ENCODE assay signal across 22 mouse cellular contexts in genomic region chr17:73113230-73113629, GRCm38 (mm10). TPM values are rescaled to one million over a fixed set of nuclear protein-coding genes. Genes with fewer than 3 reads are reported as not detected.
DNase-seq lines count a peak whose midpoint lies in the region; ATAC-seq lines count a peak whose summit lies in the region.
"Had no signal": no experiment of that assay in that cellular context is flagged by ENCODE, and none has a peak within 500 bp of the region (broad histone marks: within the 10 kb centered on the region; RNA-seq: fewer than 3 reads in every experiment).

No protein-coding gene starts in this region.

- H3K27ac ChIP-seq in kidney, embryonic 14.5 days (ENCODE audit: low read depth, low read length) = no peak overlapping the region; the same call in 1 of the 2 replicates
- H3K27ac ChIP-seq: embryonic facial prominence, embryonic 15.5 days; hindbrain, embryonic 14.5 days; limb, embryonic 13.5 days; liver, embryonic 12.5 days had no signal

- ATAC-seq in kidney, embryonic 14.5 days (ENCODE audit: low FRiP score, low TSS enrichment) = no peak
- ATAC-seq: forebrain, embryonic 14.5 days; inflammation-experienced regulatory T-cells, adult 6 months; liver, embryonic 12.5 days had no signal

- no peaks in the 10 kb centered on the region for H3K27me3 ChIP-seq in kidney, embryonic 14.5 days (ENCODE audit: control insufficient read depth, insufficient read depth, low read length)
- H3K27me3 ChIP-seq: CH12.LX; embryonic facial prominence, embryonic 15.5 days; limb, embryonic 13.5 days; liver, embryonic 12.5 days had no signal

- WGBS in kidney, embryonic 14.5 days = 68% methylated on average over 4 of the region's 4 CpGs

- H3K4me2 ChIP-seq in kidney, embryonic 14.5 days (replicated peaks; ENCODE audit: low read depth, low read length) = no peak overlapping the region
- H3K4me2 ChIP-seq: embryonic facial prominence, embryonic 15.5 days; hindbrain, embryonic 14.5 days; limb, embryonic 13.5 days; liver, embryonic 12.5 days; midbrain, embryonic 11.5 days had no signal

- no peaks in the 10 kb centered on the region for H3K36me3 ChIP-seq in kidney, embryonic 14.5 days (ENCODE audit: control insufficient read depth, insufficient read depth, low read length)
- H3K36me3 ChIP-seq: embryonic facial prominence, embryonic 15.5 days; limb, embryonic 13.5 days; liver, embryonic 12.5 days had no signal

- DNase-seq in kidney, adult 11 months = peak; percentile 59
- DNase-seq in kidney, adult 8-10 months = peak; percentile 57 to 74
- peak; percentile 52 for DNase-seq in kidney, postnatal 14 days
- DNase-seq in MN1 (ENCODE audit: low spot score) = no peak
- DNase-seq in lung, postnatal 25 days (ENCODE audit: low spot score) = no peak
- DNase-seq in Muller cell, postnatal 12 days (ENCODE audit: inconsistent ontology term) = no peak
- DNase-seq: B cell, adult 2 months; cerebellum, adult 9-10 months; gastrocnemius, adult 2 months; heart, postnatal 4 days; lung, postnatal 10 days; spleen, adult 18-20 months had no signal

- peaks cover 25% of the 10 kb centered on the region for H3K4me1 ChIP-seq in kidney, embryonic 14.5 days (ENCODE audit: control insufficient read depth, insufficient read depth, low read length)

- no peak overlapping the region for H3K4me3 ChIP-seq in kidney, embryonic 14.5 days (ENCODE audit: low read length)
- H3K4me3 ChIP-seq: embryonic facial prominence, embryonic 15.5 days; gastrocnemius, adult 2 months; limb, embryonic 13.5 days; liver, embryonic 12.5 days had no signal

- no peak overlapping the region for H3K9ac ChIP-seq in kidney, embryonic 14.5 days (ENCODE audit: low read depth, low read length)
- H3K9ac ChIP-seq: embryonic facial prominence, embryonic 15.5 days; hindbrain, embryonic 14.5 days; limb, embryonic 13.5 days; liver, embryonic 12.5 days had no signal

- no peaks in the 10 kb centered on the region for H3K9me3 ChIP-seq in kidney, embryonic 14.5 days (ENCODE audit: control insufficient read depth, low read length)
- H3K9me3 ChIP-seq: embryonic facial prominence, embryonic 15.5 days; G1E; limb, embryonic 13.5 days; liver, embryonic 12.5 days had no signal

RNA-seq across cellular contexts. Expression of gene Lclat1, which starts 5.4 kb away (rescaled TPM):
- 13.6 and 24.9 TPM in 2 replicates for polyA plus RNA-seq in kidney, embryonic 14.5 days (2014; fragmentation: Nextera tagmentation; extraction: Ambion mirVana)

Comparison
In these comparisons a context has a peak if more than half of its experiments do, and no peak if none do; other contexts are left out.
1. DNase-seq: peak in kidney, adult 11 months (single experiment), kidney, adult 8-10 months (2 of 2) and kidney, postnatal 14 days (single experiment); none in MN1 (single experiment), lung, postnatal 25 days (single experiment) and Muller cell, postnatal 12 days (single experiment).